Mouse (Mus musculus) gastrocnemius, postnatal 14 days (tissue): ENCODE results near the gene Fam193b. TPM values are rescaled to one million over a fixed set of nuclear protein-coding genes. Genes with fewer than 3 reads are reported as not detected.
A peak's percentile ranks its signal among the peaks of the same experiment; 100 is the strongest.

ENCODE experiments used
- DNase-seq: peaks from one replicate; pipeline ENCODE4 v3.0.0; 2021; ENCODE audit warnings: mixed read lengths
- intact Hi-C: fragments of 180-260 bp; cut with DNase I; formaldehyde crosslinking; loops from one replicate; pipeline ENCODE4 v1.15.1; 2025; ENCODE audit warnings: low total_unique reads
- total RNA-seq, 2 experiments: library from RNA; stranded (reverse); gene quantifications; 2 replicates each; pipeline ENCODE4 v1.2.3; 2021

The Fam193b gene
- total RNA-seq, 2 experiments from 2014 or later: 12.8 to 15.4 TPM

DNA sequence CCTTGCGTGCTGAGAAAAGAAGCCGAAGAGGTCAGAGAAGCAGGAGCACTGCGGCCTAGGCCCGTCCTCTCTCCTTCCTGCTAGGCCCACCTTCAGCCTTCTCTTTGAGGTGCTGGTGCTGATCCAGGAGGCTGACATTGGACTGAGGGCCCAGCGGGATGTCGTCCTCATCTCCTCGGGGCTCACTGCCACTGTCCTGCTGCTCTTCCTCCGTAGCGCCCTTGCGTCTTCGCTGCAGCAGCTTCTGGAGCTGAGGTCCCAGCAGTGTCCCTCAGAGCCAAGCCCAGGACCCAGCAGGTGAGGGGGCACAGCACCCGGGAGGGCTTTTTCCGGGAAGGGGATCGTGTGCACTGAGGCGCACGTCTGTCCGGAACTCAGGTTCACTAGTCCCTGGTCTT, 35.1 kb downstream of the Fam193b start:
- no peak for DNase-seq
- intact Hi-C loops: no loop called here

GRCm38 (mm10) chr13:55535191-55535590, 35.7 kb downstream of the Fam193b start:
- DNase-seq: no peak
- intact Hi-C loops: no loop called here

- intact Hi-C loops: no loop called here
- no peak for DNase-seq
Measured at GRCm38 (mm10) chr13:55529198-55529915, 41.6 kb downstream of the Fam193b start, which contains the start of gene Dok3. TSS of gene Dok3 (minus strand) at chr13:55529296.

DNA sequence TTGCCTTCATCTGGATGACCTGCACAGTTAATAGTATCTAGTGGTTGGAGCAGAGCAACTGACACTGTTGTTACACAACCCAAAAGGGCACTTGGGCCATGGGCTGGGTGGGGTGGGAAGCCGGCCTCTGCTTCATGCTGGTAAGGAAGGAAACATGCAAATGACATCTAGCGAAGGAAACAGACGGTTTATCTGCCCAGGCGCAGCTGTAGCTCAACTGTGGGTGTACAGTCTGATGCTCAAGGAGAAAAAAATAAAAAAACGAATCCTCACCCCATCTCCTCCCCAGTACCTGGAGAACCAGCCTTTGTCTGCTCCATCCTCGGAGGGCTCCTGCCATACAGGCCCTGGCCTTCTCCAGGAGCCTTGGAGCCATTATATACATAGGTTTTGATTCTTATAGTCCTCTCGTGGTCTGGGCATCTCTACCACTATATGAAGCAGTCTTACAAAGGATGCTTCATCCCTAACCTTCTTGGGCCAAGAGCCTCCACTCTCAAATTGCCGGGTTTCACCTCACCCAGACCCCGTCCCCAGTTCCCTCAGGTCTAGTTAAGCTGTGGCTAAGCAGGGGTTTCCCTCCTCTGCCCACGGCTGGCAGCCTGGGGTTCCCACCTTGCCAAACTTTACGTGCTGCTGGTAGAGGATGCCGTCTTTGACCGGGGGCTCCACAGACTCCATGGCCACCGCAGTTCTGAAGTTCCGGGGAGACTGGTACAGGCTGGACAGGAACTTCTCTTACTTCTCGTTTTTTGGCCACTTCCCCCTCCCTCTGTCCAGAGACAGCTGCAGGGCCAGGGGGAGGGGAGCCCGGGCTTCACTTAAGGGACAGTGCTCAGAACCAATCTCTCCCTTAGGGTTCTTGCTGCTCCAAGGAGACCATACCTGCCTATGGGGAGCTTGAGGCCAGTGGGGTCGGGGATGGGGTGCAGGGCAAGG, 42.8 kb downstream of the Fam193b start:
- intact Hi-C loops: no loop called here
- no peak for DNase-seq

- intact Hi-C loops: no loop called here
- DNase-seq: no peak
Measured at GRCm38 (mm10) chr13:55527212-55527611, 43.7 kb downstream of the Fam193b start.

GRCm38 (mm10) chr13:55525733-55526553, 45.0 kb downstream of the Fam193b start:
- no peak for DNase-seq
- intact Hi-C loops: no loop called here

DNA sequence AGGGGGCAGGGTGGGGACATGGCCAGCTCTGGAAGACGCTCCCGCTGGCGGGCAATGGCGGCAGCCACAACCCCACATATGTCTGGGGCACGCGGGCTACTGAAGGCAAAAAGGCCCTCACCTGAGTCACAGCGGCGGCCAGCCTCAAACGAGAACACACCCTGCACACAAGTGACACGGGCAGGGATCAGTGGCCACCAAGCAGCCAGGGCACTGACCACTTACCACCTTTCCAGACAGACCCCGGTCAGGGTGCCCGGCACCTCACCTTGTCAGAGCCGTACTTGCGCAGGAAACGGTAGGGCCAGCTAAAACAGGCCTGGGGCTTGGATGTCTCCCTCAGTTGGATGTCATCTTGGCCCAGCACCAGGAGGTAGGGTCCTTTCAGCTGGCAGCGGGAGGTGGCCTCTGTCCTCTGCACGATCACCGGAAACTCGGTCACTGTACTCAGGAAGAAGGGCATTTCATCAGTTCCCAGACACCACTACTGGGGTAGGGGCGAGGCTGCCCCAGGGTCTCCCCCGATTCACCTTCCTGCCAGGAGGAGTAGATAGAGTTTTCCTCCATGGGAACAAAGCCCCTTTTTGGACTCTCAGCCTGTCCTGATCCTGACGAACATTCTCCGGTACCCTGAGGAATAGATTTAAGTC, 46.8 kb downstream of the Fam193b start:
- no peak for DNase-seq
- intact Hi-C loops: no loop called here

- intact Hi-C loops: no loop called here
- DNase-seq: peak; percentile 54
Measured at GRCm38 (mm10) chr13:55523278-55523677, 47.6 kb downstream of the Fam193b start.

DNA sequence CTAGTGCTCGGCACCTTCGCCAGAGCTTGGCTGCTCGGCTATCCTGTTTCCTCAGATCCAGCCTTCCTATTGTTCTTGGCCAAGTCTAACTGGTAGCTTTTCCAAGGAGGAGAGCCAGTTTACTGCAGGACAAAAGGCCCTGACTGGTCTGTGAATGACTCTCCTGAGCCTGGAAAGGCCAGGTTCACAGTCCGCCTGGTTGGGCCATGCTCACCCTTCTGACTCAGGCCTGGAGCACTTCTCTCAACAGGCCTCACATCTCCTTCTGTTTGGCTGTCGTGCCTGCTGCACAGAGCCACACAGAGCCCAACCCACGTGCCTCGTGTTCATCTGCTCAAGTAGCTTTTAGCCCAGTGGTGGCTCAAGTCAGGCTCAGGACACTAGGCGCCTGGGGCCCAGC, 48.2 kb downstream of the Fam193b start:
- intact Hi-C loops: no loop called here
- DNase-seq: peak; percentile 48

DNA sequence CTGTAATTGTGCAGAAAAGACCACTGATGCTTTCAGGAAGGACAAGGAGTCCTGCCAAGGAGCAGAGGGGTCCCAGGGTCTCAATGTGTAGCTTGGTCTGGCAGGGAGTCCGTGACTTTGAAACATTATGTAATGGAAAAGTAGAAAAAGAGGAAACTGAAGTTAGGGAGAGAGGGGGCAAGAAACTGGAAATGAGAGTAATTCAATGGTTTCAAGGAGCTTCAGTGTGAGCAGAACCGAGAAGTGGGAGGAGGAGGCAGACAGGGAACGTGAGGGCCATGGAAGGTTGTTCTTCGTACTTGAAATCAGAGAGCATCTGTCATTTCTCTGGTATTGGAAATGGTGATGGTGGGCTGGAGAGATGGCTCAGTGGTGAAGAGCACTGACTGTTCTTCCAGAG, 51.3 kb downstream of the Fam193b start:
- DNase-seq: no peak
- intact Hi-C loops: loop anchor here (5.0 kb wide), 2 partner anchors 97 to 112 kb away; no protein-coding TSS in a partner anchor

- DNase-seq: peak; percentile 88
Measured at GRCm38 (mm10) chr13:55516955-55517354, 54.0 kb downstream of the Fam193b start.

DNA sequence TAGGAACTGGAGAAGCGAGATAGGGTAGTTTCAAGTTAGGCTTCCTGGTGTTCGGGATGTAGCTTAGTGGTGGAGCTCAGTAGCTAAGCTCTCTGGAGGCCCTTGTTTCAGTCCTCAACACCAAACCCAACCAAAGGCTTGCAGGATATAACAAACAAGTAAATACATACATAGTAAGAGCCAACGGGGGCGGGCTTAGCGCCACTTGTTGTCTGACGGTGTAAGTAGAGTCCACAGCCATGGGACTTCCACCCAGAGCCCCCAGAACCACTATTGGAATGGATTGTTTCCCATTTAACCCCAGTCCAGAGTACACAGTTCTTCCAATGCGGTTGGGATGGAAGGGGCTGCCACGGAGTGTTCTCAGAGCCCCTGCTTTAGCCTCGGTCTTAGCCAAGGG, 57.1 kb downstream of the Fam193b start:
- intact Hi-C loops: loop anchor here (5.0 kb wide), 1 partner anchor 37 kb away; no protein-coding TSS in a partner anchor
- DNase-seq: no peak

More at GRCm38 (mm10) chr13:55516955-55517354, 54.0 kb downstream of the Fam193b start:
- intact Hi-C loops: loop anchor here (5.0 kb wide), 2 partner anchors 95 to 110 kb away; no protein-coding TSS in a partner anchor

- intact Hi-C loops: loop anchor here (5.0 kb wide), 1 partner anchor 36 kb away; no protein-coding TSS in a partner anchor
- peak; percentile 92 for DNase-seq
Measured at GRCm38 (mm10) chr13:55513111-55513748, 57.7 kb downstream of the Fam193b start, which contains the start of gene Pdlim7. TSS of gene Pdlim7 (minus strand) at chr13:55513676.

DNA sequence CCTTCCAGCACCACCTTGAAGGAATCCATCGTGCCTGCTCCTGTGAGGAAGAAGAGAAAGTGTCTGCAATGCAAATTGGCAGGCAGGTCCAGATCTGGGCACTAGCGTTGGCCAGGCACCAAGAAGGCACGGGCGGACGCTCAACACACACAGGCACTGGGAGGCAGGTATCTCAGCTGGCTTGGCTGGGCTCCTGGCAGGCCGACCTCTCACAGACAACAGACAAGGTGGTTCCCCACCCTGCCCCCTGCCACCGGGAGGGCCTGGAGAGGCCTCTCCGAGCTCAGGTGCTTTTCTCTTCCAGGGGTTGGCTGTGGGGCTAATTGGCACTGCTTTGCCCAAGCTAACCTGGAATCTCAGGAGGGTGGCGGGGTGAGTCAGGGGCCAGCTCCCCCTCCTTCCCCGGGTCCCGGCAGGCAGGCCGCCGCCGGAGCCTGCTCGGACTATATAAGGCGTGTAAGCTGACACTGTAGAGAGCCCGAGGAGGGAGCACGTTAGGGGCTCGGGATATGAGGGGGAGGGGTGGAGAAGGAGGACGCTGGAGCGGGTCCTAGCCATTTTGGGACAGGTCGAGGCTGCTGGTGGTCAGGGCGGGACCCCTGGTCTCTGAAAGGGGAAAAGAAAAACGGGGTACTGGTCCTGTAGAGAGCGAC, 58.4 kb downstream of the Fam193b start:
- intact Hi-C loops: loop anchor here (5.0 kb wide), 1 partner anchor 35 kb away; no protein-coding TSS in a partner anchor
- DNase-seq: peak; percentile 75

GRCm38 (mm10) chr13:55511492-55511861, 59.4 kb downstream of the Fam193b start:
- intact Hi-C loops: loop anchor here (5.0 kb wide), 1 partner anchor 34 kb away; no protein-coding TSS in a partner anchor
- DNase-seq: no peak

- peak; percentile 90 for DNase-seq
- intact Hi-C loops: loop anchor here (5.0 kb wide), 1 partner anchor 34 kb away; no protein-coding TSS in a partner anchor
Measured at GRCm38 (mm10) chr13:55510668-55511491, 60.0 kb downstream of the Fam193b start.

- intact Hi-C loops: loop anchor here (5.0 kb wide), 1 partner anchor 33 kb away; no protein-coding TSS in a partner anchor
Measured at GRCm38 (mm10) chr13:55510332-55510667, 60.6 kb downstream of the Fam193b start.

More at GRCm38 (mm10) chr13:55510332-55510667, 60.6 kb downstream of the Fam193b start:
- DNase-seq: no peak
